In the genomic region with DNA sequence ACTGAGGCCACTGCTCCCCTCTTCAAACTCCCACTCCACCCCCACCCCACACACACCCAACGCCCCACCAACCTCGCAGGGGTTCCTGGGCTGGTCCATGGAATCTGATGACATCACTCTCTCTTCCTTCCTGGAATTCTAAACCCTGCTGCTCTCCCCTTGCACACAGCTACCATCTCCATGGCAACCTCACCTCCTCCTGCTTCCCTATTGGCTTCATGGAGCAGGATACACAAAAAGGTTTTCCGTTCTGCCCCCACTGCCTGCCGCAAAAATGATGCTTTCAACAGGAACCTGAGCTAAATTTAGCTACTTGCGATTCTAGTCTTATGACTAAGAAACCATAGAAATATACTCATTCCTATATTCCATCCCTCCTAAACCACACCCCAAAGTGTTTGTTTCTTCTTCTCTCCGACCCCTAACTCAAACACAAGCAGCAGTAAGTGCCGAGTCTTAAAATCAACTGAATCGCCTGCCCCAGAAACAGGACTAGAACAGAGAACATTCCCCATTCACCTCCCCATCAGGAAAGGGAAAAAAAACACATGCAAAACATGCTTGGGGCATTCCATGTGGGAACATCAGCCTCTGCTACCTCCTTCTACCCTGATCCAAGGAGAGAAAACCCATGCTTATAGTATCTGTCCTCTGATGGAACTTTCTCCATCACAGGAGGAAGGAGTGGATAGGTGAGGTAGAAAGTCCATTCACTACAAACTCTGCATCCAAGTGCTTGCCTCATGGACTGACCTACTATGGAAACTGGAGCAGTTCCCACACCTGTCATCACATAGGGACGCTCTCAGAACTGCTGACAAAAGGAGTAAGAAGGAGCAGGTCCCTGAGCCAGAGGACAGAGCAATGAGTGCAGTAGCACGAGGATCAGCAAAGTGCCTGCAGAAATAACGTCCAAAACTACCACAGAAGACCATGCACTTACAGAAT, we compare ENCODE assay signal across 8 mouse cellular contexts.
DNase-seq lines count a peak whose midpoint lies in the region; ATAC-seq and TF ChIP-seq lines count a peak whose summit lies in the region.

No protein-coding gene starts in this region.

- 12% methylated on average over 11 of the region's 11 CpGs for WGBS in embryonic facial prominence, embryonic 14.5 days
- WGBS in heart, embryonic 16.5 days = 9% methylated on average over 11 of the region's 11 CpGs
- 13% methylated on average over 11 of the region's 11 CpGs for WGBS in lung, postnatal 0 days

- no peak overlapping the region for H3K4me3 ChIP-seq in embryonic facial prominence, embryonic 14.5 days (ENCODE audit: low read depth, low read length)
- 0 out of 2 replicates have a peak overlapping the region, but pooled peaks have one; percentile 13 for H3K4me3 ChIP-seq in heart, embryonic 16.5 days (ENCODE audit: low read length)
- no peak overlapping the region for H3K4me3 ChIP-seq in lung, postnatal 0 days (ENCODE audit: low read depth, low read length)

- ATAC-seq in embryonic facial prominence, embryonic 14.5 days (ENCODE audit: low read depth) = peak; percentile 90
- peak; percentile 82 for ATAC-seq in heart, embryonic 16.5 days (replicated peaks; ENCODE audit: extremely low read depth, insufficient read depth, low FRiP score)
- peak; percentile 91 for ATAC-seq in lung, postnatal 0 days

- no peaks in the 10 kb centered on the region for H3K9me3 ChIP-seq in embryonic facial prominence, embryonic 14.5 days (ENCODE audit: control insufficient read depth, low read length)
- no peaks in the 10 kb centered on the region for H3K9me3 ChIP-seq in heart, embryonic 16.5 days (replicated peaks; ENCODE audit: control insufficient read depth, low read length)
- no peaks in the 10 kb centered on the region for H3K9me3 ChIP-seq in lung, postnatal 0 days (ENCODE audit: low read length)

- TF ChIP-seq CTCF in lung, postnatal 0 days (IDR thresholded peaks at IDR 0.05) = no peak

- peaks cover 35% of the 10 kb centered on the region for H3K4me1 ChIP-seq in embryonic facial prominence, embryonic 14.5 days (ENCODE audit: control insufficient read depth, insufficient read depth, low read length)
- peaks cover 25% of the 10 kb centered on the region for H3K4me1 ChIP-seq in heart, embryonic 16.5 days (ENCODE audit: control insufficient read depth, insufficient read depth, low read length)
- H3K4me1 ChIP-seq in lung, postnatal 0 days (ENCODE audit: insufficient read depth, low read depth, low read length) = peaks cover 10% of the 10 kb centered on the region; the same call in 1 of the 2 replicates

- intact Hi-C loops in gastrocnemius, postnatal 14 days (cut with DNase I; ENCODE audit: low total_unique reads) = loop anchor here (2.0 kb wide), 1 partner anchor 33 kb away; no protein-coding TSS in a partner anchor

- peak overlapping the region; percentile 35 for H3K4me2 ChIP-seq in embryonic facial prominence, embryonic 14.5 days (ENCODE audit: low read depth, low read length)
- H3K4me2 ChIP-seq in heart, embryonic 16.5 days (ENCODE audit: low read depth, low read length) = peak overlapping the region; percentile 48
- no peak overlapping the region for H3K4me2 ChIP-seq in lung, postnatal 0 days (replicated peaks; ENCODE audit: low read depth, low read length)

- peak; percentile 29; the same call in 1 of the 2 replicates for TF ChIP-seq EP300 in lung, postnatal 0 days (IDR thresholded peaks at IDR 0.05)

- DNase-seq in gastrocnemius, postnatal 14 days = peak; percentile 10
- no peak for DNase-seq in gastrocnemius, postnatal 4 days (ENCODE audit: low spot score in 2 of 2)
- DNase-seq in embryonic facial prominence, embryonic 14.5 days (ENCODE audit: low spot score) = peak; percentile 91
- DNase-seq in layer of hippocampus, adult 11-12 months (ENCODE audit: low spot score) = peak; percentile 82
- DNase-seq in lung, postnatal 0 days (ENCODE audit: low spot score) = peak; percentile 84
- DNase-seq in right cerebral cortex, postnatal 25 days = peak; percentile 82
- no peak for DNase-seq in urinary bladder, postnatal 25 days (ENCODE audit: low spot score)

- no peaks in the 10 kb centered on the region for H3K27me3 ChIP-seq in embryonic facial prominence, embryonic 14.5 days (replicated peaks; ENCODE audit: control insufficient read depth, insufficient read depth, low read length)
- no peaks in the 10 kb centered on the region for H3K27me3 ChIP-seq in heart, embryonic 16.5 days (ENCODE audit: control insufficient read depth, insufficient read depth, low read length)
- H3K27me3 ChIP-seq in lung, postnatal 0 days (replicated peaks; ENCODE audit: insufficient read depth, low read length) = no peaks in the 10 kb centered on the region

- H3K36me3 ChIP-seq in embryonic facial prominence, embryonic 14.5 days (ENCODE audit: control insufficient read depth, insufficient read depth, low read length) = no peaks in the 10 kb centered on the region
- no peaks in the 10 kb centered on the region for H3K36me3 ChIP-seq in heart, embryonic 16.5 days (ENCODE audit: control insufficient read depth, insufficient read depth)
- no peaks in the 10 kb centered on the region for H3K36me3 ChIP-seq in lung, postnatal 0 days (ENCODE audit: insufficient read depth, low read length)

- H3K27ac ChIP-seq in embryonic facial prominence, embryonic 14.5 days (replicated peaks; ENCODE audit: low read depth, low read length) = peak overlapping the region; percentile 77
- peak overlapping the region; percentile 87 for H3K27ac ChIP-seq in heart, embryonic 16.5 days (ENCODE audit: low read length)
- no peak overlapping the region for H3K27ac ChIP-seq in lung, postnatal 0 days (ENCODE audit: low read length)

- H3K9ac ChIP-seq in embryonic facial prominence, embryonic 14.5 days (ENCODE audit: low read depth, low read length) = peak overlapping the region; percentile 26; the same call in 1 of the 2 replicates
- peak overlapping the region; percentile 31; the same call in 1 of the 2 replicates for H3K9ac ChIP-seq in heart, embryonic 16.5 days (ENCODE audit: low read length)
- H3K9ac ChIP-seq in lung, postnatal 0 days (replicated peaks; ENCODE audit: low read depth) = no peak overlapping the region

Comparison
In these comparisons a context has a peak if more than half of its experiments do, and no peak if none do; other contexts are left out.
1. DNase-seq: peak in gastrocnemius, postnatal 14 days (single experiment), embryonic facial prominence, embryonic 14.5 days (single experiment), layer of hippocampus, adult 11-12 months (single experiment), lung, postnatal 0 days (single experiment) and right cerebral cortex, postnatal 25 days (single experiment); none in gastrocnemius, postnatal 4 days (0 of 2) and urinary bladder, postnatal 25 days (single experiment).
2. Peak in every context shown above with its lines, with median percentiles within 50 percentile points of each other: ATAC-seq.